Mouse (Mus musculus) ovary, postnatal 14 days (tissue): ENCODE data around the gene Cenph.
"Not testable (repeated sequence)": the region's sequence is repeated elsewhere in the genome, so short reads cannot be mapped to it uniquely, and the experiment has no call there.

Experiments used
- DNase-seq: peaks from one replicate; pipeline ENCODE4 v3.0.0; 2022; ENCODE audit warnings: low spot score

Cenph gene

GRCm38 (mm10) chr13:100746090-100746489 lies 29.6 kb downstream of the Cenph start:
- no peak for DNase-seq

- DNase-seq: peak; percentile 81
Measured at GRCm38 (mm10) chr13:100744036-100744744, 31.5 kb downstream of the Cenph start, which contains the start of gene Mrps36. Mrps36 (minus strand) TSS chr13:100744659.

GRCm38 (mm10) chr13:100743346-100744035 lies 32.2 kb downstream of the Cenph start:
- no peak for DNase-seq

GRCm38 (mm10) chr13:100742831-100743230 lies 32.9 kb downstream of the Cenph start:
- no peak for DNase-seq

- no peak for DNase-seq
Measured at GRCm38 (mm10) chr13:100732756-100733155, 42.9 kb downstream of the Cenph start.

GRCm38 (mm10) chr13:100731462-100732046 lies 44.1 kb downstream of the Cenph start:
- DNase-seq: not testable (repeated sequence)

GRCm38 (mm10) chr13:100730861-100731176 lies 44.9 kb downstream of the Cenph start, which contains the start of gene Cdk7:
Cdk7 (minus strand) TSS chr13:100730939.
- DNase-seq: peak; percentile 87

- no peak for DNase-seq
Measured at GRCm38 (mm10) chr13:100730153-100730860, 45.4 kb downstream of the Cenph start.

GRCm38 (mm10) chr13:100728530-100728929 lies 47.2 kb downstream of the Cenph start:
- not testable (repeated sequence) for DNase-seq

- no peak for DNase-seq
Measured at GRCm38 (mm10) chr13:100728086-100728485, 47.6 kb downstream of the Cenph start.

GRCm38 (mm10) chr13:100725194-100725593 lies 50.5 kb downstream of the Cenph start:
- no peak for DNase-seq

GRCm38 (mm10) chr13:100724051-100724754 lies 51.5 kb downstream of the Cenph start:
- DNase-seq: no peak

- no peak for DNase-seq
Measured at GRCm38 (mm10) chr13:100721656-100722055, 54.0 kb downstream of the Cenph start.

- no peak for DNase-seq
Measured at GRCm38 (mm10) chr13:100715467-100715866, 60.2 kb downstream of the Cenph start.
